Mouse (Mus musculus): ENCODE measurements around the gene Olfr933. TPM values are rescaled to one million over a fixed set of nuclear protein-coding genes. Genes with fewer than 3 reads are reported as not detected.

Gene Olfr933
- not detected for total RNA-seq (2018; cell fraction: chromatin; rRNA removed)
- not detected for total RNA-seq (2018; cell fraction: cytosol; rRNA removed)
- total RNA-seq (2018; cell fraction: nucleus; rRNA removed) = not detected
- polyA plus RNA-seq (2018) = not detected in 3 replicates

- H3K4me3 ChIP-seq (ENCODE audit: inconsistent target) = no peak within 1 kb of the TSS
- H3K27ac ChIP-seq = no peak within 1 kb of the TSS
- 73% methylated on average over 4 of the region's 4 CpGs for WGBS (ENCODE audit: missing documents)
- H3K79me2 ChIP-seq (ENCODE audit: inconsistent target) = no peaks in the 10 kb centered on the region
- H3K36me3 ChIP-seq (ENCODE audit: inconsistent target) = no peaks in the 10 kb centered on the region
These were observed at the start of gene Olfr933 for GRCm38 (mm10) chr9:38972013-38972412. TSS of gene Olfr933 (plus strand) at chr9:38972313.

- H3K4me3 ChIP-seq (ENCODE audit: inconsistent target) = no peak within 1 kb of the TSS
- H3K27ac ChIP-seq = no peak within 1 kb of the TSS
- no peaks in the 10 kb centered on the region for H3K36me3 ChIP-seq (ENCODE audit: inconsistent target)
- H3K79me2 ChIP-seq (ENCODE audit: inconsistent target) = no peaks in the 10 kb centered on the region
These were observed 42.6 kb upstream of the Olfr933 start, which contains the start of gene Olfr930 for GRCm38 (mm10) chr9:38929509-38929908. TSS of gene Olfr930 (plus strand) at chr9:38929809.

DNA sequence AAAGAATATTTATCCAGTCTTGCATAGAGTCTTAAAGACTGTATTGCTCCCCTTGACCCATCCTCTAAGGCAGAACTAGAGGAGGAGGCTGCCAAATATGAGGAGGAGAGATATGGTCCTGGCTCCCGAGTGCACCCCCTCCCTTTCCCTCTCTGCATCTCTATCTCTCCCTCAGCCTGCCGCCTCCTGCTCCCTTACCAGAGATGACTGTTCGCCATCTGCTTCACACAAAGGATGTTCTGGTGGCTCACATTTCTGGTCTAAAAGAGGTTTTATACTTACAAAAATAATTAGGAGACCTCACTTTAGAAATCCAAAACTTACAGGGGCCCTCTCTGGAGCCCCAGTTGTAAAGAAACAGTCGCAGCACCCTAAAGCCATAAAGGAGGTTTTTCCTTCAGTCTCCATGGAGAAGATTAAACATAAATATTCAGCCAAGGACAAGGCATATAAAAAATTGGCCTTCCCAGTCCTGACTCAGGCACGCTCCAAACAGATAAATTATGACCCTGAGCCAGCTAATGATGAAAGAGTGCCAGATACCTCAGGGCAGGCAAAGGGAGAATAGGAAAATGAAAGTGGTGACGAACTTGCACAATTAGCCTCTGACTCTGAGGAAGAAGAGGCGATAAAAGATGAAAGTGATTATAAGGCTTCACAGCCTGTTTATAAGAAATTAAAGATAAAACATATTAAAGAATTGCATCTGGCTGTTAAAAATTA lies 18.6 kb upstream of the Olfr933 start:
- Histone ChIP-seq H3K79me2 (ENCODE audit: inconsistent target) (no peaks in the 10 kb centered on the region), H3K4me3 (ENCODE audit: inconsistent target) (no peak overlapping the region), H3K36me3 (ENCODE audit: inconsistent target) (no peaks in the 10 kb centered on the region), H3K27ac (no peak overlapping the region)
- 73% methylated on average over 7 of the region's 7 CpGs for WGBS (ENCODE audit: missing documents)

DNA sequence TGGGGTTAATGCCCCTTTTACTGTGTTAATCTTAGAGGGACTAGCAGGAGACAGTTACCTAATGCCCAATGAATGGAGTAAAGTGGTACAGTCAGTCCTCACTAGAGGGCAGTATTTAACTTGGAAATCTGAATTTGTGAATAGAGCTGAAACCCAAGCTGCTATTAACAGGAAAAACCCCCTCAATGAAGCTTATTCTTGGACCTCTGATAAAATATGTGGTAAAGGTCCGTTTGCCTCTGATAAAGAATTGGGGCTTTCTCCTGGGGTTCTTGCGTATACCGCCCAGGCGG lies 18.0 kb upstream of the Olfr933 start:
- no peak overlapping the region for H3K4me3 ChIP-seq (ENCODE audit: inconsistent target)
- H3K36me3 ChIP-seq (ENCODE audit: inconsistent target) = no peaks in the 10 kb centered on the region
- WGBS (ENCODE audit: missing documents) = 74% methylated on average over 4 of the region's 4 CpGs
- H3K79me2 ChIP-seq (ENCODE audit: inconsistent target) = no peaks in the 10 kb centered on the region
- H3K27ac ChIP-seq = no peak overlapping the region

DNA sequence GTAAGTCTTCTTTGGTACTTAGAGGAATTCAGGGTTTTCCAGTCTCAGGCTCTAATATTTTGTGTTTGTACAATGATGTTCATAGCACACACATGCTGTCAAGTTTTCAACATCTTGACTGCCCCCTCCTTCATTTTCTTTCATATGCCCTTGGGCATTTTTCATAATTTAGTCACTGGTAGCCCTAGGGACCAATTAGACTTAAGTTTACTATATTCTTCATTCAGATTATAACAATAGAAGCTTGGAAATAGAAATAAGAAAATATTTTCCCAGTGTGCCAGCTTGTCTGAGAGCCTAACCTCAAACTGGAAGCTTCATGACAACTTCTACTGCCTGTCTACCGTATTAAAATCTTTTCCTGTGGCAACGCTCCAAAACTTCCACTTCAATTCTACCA lies 16.1 kb downstream of the Olfr933 start, which contains the start of gene Olfr934:
Gene Olfr934 (minus strand): TSS at position 101 of the 400 bp plus-strand sequence.
- Histone ChIP-seq H3K79me2 (ENCODE audit: inconsistent target) (no peaks in the 10 kb centered on the region), H3K36me3 (ENCODE audit: inconsistent target) (no peaks in the 10 kb centered on the region), H3K4me3 (ENCODE audit: inconsistent target) (no peak within 1 kb of the TSS), H3K27ac (no peak within 1 kb of the TSS)
- 88% methylated on average over 2 of the region's 2 CpGs for WGBS (ENCODE audit: missing documents)

- Histone ChIP-seq H3K27ac (no peak within 1 kb of the TSS), H3K79me2 (ENCODE audit: inconsistent target) (no peaks in the 10 kb centered on the region), H3K36me3 (ENCODE audit: inconsistent target) (no peaks in the 10 kb centered on the region), H3K4me3 (ENCODE audit: inconsistent target) (no peak within 1 kb of the TSS)
- 69% methylated on average over 2 of the region's 2 CpGs for WGBS (ENCODE audit: missing documents)
These were observed 27.5 kb downstream of the Olfr933 start, which contains the start of gene Olfr935 for GRCm38 (mm10) chr9:38999583-38999982. TSS of gene Olfr935 (minus strand) at chr9:38999683.

- WGBS (ENCODE audit: missing documents) = 83% methylated on average over 1 of the region's 1 CpGs
- Histone ChIP-seq H3K27ac (no peak within 1 kb of the TSS), H3K4me3 (ENCODE audit: inconsistent target) (no peak within 1 kb of the TSS), H3K79me2 (ENCODE audit: inconsistent target) (no peaks in the 10 kb centered on the region), H3K36me3 (ENCODE audit: inconsistent target) (no peaks in the 10 kb centered on the region)
These were observed 51.2 kb downstream of the Olfr933 start, which contains the start of gene Olfr146 for GRCm38 (mm10) chr9:39023277-39023676. TSS of gene Olfr146 (minus strand) at chr9:39023377.

Other genes with a start within 250 kb of the Olfr933 start
- gene Olfr920, start 220.0 kb upstream of the Olfr933 start, polyA plus RNA-seq (2018) = 0.06 to 0.48 TPM (median 0.29 TPM) in 3 replicates
- gene Olfr921, start 199.2 kb upstream of the Olfr933 start, polyA plus RNA-seq (2018) = not detected in 3 replicates
- not detected in 3 replicates for gene Olfr922, start 157.7 kb upstream of the Olfr933 start, polyA plus RNA-seq (2018)
- gene Olfr923, start 145.8 kb upstream of the Olfr933 start, polyA plus RNA-seq (2018) = not detected in 3 replicates
- not detected in 3 replicates for gene Olfr924, start 127.9 kb upstream of the Olfr933 start, polyA plus RNA-seq (2018)
- gene Olfr26, start 117.3 kb upstream of the Olfr933 start, polyA plus RNA-seq (2018) = not detected in 3 replicates
- not detected in 3 replicates for gene Olfr926, start 95.2 kb upstream of the Olfr933 start, polyA plus RNA-seq (2018)
- gene Olfr930, start 42.5 kb upstream of the Olfr933 start, polyA plus RNA-seq (2018) = not detected in 3 replicates
- not detected in 3 replicates for gene Olfr934, start 16.0 kb downstream of the Olfr933 start, polyA plus RNA-seq (2018)
- not detected in 3 replicates for gene Olfr935, start 27.4 kb downstream of the Olfr933 start, polyA plus RNA-seq (2018)
- gene Olfr146, start 51.1 kb downstream of the Olfr933 start, polyA plus RNA-seq (2018) = not detected in 3 replicates
- not detected in 3 replicates for gene Olfr937, start 92.6 kb downstream of the Olfr933 start, polyA plus RNA-seq (2018)
- gene Olfr938, start 106.6 kb downstream of the Olfr933 start, polyA plus RNA-seq (2018) = not detected in 3 replicates
- gene Olfr27, start 155.8 kb downstream of the Olfr933 start, polyA plus RNA-seq (2018) = not detected in 3 replicates
- not detected in 3 replicates for gene Olfr943, start 194.0 kb downstream of the Olfr933 start, polyA plus RNA-seq (2018)
- gene Olfr944, start 229.6 kb downstream of the Olfr933 start, polyA plus RNA-seq (2018) = not detected in 3 replicates